Mouse (Mus musculus) embryo, embryonic 10.5 days (tissue): Measurements from ENCODE around the gene Per1.
"Not testable (repeated sequence)": the region's sequence is repeated elsewhere in the genome, so short reads cannot be mapped to it uniquely, and the experiment has no call there.

ENCODE experiments used
- DNase-seq: peaks from one replicate; pipeline ENCODE4 v3.0.0-alpha.2; 2015; ENCODE audit warnings: low spot score

Gene Per1

GRCm38 (mm10) chr11:69080855-69081222 lies 14.2 kb upstream of the Per1 start:
- DNase-seq = no peak

GRCm38 (mm10) chr11:69081613-69082012 lies 13.4 kb upstream of the Per1 start:
- no peak for DNase-seq

DNA sequence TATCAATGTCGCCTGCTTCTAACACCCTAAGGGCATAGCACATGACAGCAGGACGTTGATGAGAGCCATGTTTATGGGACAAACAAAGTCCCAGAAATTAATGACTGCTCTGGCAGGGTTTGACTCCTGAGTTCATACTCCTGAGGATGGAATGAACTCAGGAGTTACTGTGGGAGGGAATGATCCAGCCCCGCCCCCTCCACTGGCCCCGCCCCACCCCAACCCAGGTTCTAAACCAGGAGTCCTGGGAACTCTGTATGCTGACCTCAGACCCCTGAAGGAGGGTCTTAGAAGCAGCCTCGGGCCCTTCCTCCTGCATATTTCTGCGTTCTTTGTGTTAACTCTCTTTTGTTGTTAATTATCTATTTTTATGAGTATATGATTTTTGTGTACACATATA lies 9.4 kb upstream of the Per1 start:
- DNase-seq = no peak

DNA sequence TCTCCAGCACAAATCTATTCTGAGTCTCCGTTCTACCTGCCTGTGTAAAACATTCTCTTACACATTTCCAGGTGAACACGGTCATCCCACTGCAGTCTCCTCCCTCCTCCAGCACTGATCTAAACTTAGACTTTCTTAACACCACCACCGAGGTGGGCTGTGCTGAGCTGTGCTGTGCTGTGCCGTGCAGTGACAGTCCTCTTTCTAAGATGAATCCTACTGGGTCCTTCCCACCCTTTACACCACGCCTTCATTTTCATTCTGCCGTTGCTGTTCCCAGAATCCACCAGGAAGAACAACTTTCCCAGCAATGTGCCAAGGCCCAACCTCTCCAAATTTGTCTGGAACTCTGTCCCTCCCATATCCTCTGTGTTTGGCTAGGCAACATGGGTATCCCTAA lies 8.6 kb upstream of the Per1 start:
- DNase-seq = no peak

DNA sequence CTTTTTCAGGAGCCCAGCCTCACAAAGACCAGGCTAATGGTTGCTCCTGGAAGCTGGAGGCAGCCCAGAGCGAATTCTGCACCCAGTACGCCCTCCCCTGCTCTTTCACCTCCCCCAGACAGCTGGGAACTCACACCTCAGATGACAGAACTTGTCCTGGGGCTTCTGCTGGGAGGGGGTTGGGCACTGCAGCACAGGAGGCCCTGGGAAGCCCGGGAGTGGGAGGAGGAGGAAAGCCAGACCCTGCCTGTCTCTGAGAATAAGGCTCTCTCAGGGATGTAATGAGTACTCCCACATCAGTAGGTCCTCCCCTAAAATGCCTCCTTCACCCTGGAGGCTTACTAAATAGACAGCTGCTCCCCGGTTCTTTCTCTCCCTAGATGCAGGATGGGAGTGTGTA lies 7.9 kb upstream of the Per1 start:
- DNase-seq = no peak

GRCm38 (mm10) chr11:69087597-69087996 lies 7.4 kb upstream of the Per1 start:
- no peak for DNase-seq

DNA sequence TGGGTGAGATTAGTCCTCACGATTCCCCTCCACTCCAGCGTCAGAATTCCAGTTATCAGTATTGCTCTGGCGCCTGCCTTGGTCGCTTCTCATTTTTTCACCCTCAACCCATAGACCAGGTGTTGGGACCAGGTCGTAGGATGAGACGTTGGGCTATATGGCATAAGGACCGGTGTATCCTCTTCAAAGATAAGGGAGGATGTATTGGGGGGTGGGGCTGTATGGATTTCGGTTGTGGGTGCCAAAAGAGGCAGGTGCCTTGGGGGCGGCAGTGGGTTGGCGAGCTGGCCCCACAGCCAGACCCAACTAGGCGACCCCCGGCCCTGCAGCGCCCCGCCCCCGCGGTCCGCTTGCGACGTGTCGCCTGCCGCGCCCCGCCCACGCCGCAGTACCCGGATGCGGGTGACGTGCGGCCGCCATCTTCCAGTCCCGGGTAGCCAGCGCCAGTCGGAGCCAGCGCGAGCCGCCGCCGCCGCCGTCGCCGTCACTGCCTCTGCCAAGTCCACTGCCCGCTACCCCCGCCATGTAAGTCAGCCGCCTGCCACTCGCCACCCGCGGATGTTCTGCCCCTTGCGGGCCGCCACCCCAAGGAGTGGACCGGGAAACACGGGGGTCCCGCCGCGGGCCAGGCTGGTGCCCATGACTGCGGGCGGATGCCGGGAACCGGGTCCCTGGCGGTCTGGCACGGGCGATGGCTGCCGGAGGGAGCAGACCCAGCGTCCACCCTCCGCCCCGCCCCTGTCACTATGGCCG lies 6.7 kb upstream of the Per1 start, which contains the start of gene Vamp2:
Vamp2 (plus strand) TSS at position 388 of the 753 bp plus-strand sequence.
- peak; percentile 94 for DNase-seq

DNA sequence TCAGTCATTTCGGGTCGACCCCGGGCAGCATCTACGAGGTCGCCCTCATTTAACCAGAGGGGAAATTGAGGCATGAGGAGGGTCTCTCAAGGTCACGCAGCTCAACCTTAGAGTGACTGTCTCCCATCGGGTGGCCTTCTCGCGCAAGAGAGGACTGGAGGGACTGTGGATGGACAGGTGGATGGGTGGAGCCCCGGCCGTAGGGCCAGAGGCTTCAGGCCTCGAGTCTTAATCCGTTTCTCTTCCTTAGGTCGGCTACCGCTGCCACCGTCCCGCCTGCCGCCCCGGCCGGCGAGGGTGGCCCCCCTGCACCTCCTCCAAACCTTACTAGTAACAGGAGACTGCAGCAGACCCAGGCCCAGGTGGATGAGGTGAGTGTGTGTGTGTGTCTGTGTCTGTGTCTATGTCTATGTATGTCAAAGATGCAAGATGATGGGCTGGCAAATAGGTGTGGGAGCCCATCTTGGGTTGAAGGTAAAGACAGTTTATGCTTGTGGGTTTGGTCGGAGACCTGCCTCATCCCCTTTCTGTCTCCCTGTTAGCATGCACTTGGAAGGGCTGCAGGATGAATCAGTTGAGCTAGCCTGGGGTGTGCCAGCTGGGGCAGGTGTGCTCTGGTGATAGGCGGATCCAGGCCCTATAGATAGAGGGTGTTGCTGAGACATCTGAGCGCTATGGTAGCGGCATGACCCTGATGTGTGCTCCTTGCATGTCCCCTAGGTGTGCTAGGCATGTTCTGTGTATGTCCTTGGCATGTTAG lies 6.0 kb upstream of the Per1 start:
- no peak for DNase-seq

DNA sequence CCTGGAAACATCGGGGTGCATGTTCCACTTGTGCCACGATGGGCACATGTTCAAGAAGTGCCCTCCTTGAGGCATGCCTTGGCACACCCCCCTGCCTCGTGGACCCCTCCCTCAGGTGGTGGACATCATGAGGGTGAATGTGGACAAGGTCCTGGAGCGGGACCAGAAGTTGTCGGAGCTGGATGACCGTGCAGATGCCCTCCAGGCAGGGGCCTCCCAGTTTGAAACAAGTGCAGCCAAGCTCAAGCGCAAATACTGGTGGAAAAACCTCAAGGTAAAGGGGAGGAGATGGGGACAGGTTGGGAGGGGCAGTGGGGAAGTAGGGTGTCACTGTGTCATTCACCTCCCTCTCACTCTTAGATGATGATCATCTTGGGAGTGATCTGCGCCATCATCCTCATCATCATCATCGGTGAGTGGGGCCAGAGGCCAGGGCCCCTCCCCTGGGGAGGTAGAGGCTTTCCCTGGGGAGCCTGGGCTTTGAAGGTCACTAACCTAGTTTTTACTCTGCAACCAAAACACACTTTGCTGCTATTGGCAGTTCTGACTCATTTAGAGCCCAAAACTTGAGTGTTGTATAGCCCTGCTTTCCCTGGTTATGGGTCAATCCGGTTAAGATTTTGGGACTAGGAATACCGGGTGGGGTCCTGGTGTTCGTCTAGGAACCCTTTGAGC lies 5.3 kb upstream of the Per1 start:
- DNase-seq = no peak

DNA sequence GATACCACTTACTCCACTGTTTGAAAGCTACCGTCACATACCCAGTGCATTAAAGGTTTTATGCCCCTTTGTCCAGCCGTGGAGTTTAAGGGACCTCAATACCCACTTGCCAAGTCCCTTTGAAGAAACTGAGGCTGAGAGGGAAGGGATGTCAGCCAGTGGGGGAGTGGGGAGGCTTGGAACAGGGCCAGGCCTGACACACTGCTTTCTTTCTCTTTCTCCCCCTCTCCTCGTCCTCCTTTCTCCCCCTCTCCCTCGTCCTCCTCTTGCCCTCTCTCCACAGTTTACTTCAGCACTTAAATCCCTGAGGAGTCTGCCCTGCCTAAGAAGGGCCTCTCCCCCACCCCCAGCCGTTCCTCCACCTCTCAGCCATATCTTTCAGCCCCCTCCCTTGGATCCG lies 4.7 kb upstream of the Per1 start:
- DNase-seq = no peak

GRCm38 (mm10) chr11:69091566-69092385 lies 3.2 kb upstream of the Per1 start:
- no peak for DNase-seq

DNA sequence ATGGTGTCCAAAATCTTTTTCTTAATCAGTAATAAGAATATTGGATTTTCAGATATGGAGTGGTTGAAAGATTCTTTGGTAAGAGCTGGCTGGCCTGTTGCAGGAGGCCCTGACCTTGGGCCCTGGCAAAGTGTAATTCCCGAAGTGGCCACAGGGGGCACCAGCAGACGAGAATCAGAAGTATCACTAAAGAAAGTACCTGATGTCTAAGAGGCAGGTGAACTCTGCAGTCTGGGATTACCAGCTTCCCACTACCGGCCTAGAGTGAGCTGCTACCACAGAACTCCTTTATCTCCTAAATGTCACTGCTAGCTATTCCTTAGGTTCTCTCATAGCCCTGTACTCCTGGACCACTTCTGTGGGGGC lies 2.6 kb upstream of the Per1 start:
- peak; percentile 86 for DNase-seq

DNA sequence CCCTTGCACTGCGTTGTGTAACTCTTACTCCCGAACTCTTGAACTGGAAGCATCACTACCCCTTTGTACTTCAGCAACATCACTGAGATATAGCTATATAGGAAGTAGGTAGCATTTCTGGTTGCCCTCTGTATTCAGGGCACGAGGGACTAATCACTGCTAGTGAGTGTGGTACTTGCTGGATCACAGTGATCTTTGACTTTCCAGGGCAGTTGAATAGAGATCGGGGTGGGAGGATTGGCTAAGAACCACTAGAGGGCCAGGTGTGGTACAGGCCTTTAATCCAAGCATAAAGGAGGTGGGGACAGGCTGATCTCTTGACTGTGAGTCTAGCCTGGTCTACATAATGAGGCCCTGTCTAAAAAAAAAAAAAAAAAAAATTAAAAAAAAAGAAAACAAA lies 2.1 kb upstream of the Per1 start:
- DNase-seq = no peak

DNA sequence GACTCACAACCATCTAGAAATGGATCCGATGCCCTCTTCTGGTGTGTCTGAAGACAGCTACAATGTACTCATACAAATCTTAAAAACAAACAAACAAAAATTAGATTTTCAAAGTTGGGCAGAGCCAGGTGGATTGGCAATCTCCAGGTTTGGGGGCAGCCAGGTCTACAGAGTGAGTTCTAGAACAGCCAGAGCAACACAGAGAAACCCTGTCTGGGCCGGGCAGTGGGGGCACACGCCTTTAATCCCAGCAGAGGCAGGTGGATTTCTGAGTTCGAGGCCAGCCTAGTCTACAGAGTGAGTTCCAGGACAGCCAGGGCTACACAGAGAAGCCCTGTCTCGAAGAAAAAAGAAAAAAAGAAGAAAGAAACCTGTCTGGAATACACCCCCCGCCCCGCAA lies 1.2 kb upstream of the Per1 start:
- not testable (repeated sequence) for DNase-seq

DNA sequence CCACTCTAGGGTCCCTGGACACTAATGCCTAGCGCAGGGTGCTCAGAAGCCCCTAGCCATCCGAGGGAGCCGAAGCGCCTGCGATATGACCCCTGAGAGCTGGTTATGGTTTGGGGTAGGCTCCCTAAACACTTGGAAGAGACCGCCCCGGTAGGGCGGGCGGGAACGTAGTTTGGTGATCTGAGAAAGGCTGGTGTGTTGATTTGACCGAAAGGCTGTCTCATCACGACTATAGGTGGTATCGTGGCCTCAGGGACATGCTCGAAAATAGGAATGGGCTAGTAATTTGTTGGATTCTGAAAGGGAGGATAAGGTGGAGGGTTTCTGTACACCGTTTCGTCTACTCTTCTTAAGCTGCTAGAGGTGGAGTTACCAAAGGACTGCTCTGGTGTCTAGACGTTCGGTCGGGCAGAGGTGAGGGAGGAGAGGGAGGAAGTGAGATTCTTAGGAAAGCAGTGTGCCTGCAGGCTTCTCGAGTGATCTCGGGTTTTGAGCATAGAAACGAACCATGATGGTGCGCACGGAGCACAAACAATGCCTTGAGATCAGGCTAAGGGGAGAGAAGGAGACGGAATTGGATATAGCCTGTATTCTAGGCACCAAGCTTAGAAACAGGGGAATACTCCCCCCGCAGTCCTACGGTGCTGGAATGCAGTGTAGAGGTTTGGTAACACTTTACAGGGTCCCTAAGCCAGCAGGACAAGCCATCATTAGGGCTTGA lies 654 bp downstream of the Per1 start:
- DNase-seq = peak; percentile 34

- DNase-seq = no peak
Measured at GRCm38 (mm10) chr11:69096360-69096986, 1.5 kb downstream of the Per1 start.

DNA sequence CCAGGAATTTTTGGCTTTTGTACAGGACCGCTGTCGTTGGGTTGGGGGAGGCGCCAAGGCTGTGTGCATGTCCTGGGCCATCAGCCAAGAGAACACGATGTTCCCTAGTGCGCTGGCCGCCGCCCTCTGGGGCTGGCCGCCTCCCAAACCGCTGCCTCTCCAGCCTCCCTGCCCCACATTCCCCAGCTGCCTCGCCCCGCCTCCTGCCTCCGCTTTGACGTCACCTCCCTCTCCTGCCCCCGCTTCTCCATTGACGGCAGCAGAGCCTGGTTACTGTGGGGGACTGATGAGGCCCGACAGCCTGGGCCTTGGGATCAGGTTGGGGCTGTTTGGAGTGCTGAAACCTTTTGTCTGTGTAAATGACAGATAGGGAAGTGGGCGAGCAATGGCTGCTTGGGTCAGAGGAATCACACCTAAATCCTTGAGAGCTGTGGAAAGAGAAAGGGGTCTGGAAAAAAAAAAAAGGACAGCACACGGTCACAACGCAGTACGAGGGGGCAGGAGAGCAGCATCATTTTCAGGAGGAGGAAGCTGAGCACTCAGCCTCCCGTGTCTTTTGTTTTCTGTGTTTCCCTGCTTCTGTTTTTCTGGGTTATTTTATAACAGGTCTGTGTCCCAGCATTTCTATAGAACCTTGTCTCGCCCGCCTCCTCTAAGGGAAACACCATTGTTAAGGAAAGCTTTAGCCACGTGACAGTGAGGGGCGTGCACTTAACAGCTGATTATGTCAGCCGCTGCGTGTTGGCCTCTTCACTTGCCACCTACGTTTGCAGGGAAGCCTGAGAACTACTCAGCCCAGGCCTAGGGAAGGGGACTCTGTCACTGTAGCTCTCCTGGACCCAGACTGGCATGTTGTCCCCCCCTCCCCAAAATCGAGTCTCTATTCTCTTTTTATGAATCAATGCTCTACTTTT lies 2.2 kb downstream of the Per1 start:
- peak; percentile 84 for DNase-seq

GRCm38 (mm10) chr11:69098039-69098761 lies 3.2 kb downstream of the Per1 start:
- no peak for DNase-seq

GRCm38 (mm10) chr11:69098762-69099091 lies 3.7 kb downstream of the Per1 start:
- peak; percentile 96 for DNase-seq
